Mouse (Mus musculus): ENCODE measurements around the gene Sox1. TPM values are rescaled to one million over a fixed set of nuclear protein-coding genes. Genes with fewer than 3 reads are reported as not detected.

Sox1 gene
- polyA plus RNA-seq, 1 experiment from 2014 or later: 0.51 TPM

GRCm38 (mm10) chr8:12383979-12384890, 10.9 kb upstream of the Sox1 start:
- peaks cover 97% of the 10 kb centered on the region for H3K27me3 ChIP-seq
- H3K4me3 ChIP-seq: peak overlapping the region; percentile 30; the same call in 1 of the 2 replicates
- no peak overlapping the region for H3K9ac ChIP-seq
- H3K36me3 ChIP-seq: no peaks in the 10 kb centered on the region
- no peaks in the 10 kb centered on the region for H3K9me3 ChIP-seq
- peak overlapping the region; percentile 38 for H3K4me2 ChIP-seq (replicated peaks)
- ATAC-seq (ENCODE audit: insufficient number of reproducible peaks, insufficient read depth, low FRiP score, low TSS enrichment): no peak
- no peak overlapping the region for H3K27ac ChIP-seq
- H3K4me1 ChIP-seq: peaks cover 16% of the 10 kb centered on the region
- under 1% methylated on average over 34 of the region's 34 CpGs for WGBS

- Histone ChIP-seq H3K9me3 (no peaks in the 10 kb centered on the region), H3K27ac (no peak overlapping the region)
- no peak for ATAC-seq (ENCODE audit: insufficient number of reproducible peaks, insufficient read depth, low FRiP score, low TSS enrichment)
These were observed 10.0 kb upstream of the Sox1 start for GRCm38 (mm10) chr8:12384996-12385685.

GRCm38 (mm10) chr8:12385686-12386488, 9.2 kb upstream of the Sox1 start:
- WGBS: under 1% methylated on average over 74 of the region's 74 CpGs
- Histone ChIP-seq H3K36me3 (no peaks in the 10 kb centered on the region), H3K27me3 (peaks cover 93% of the 10 kb centered on the region), H3K4me1 (peaks cover 16% of the 10 kb centered on the region), H3K4me2 (replicated peaks) (peak overlapping the region; percentile 38), H3K9ac (no peak overlapping the region; the same call in 1 of the 2 replicates), H3K4me3 (peak overlapping the region; percentile 30), H3K9me3 (no peaks in the 10 kb centered on the region), H3K27ac (no peak overlapping the region)
- ATAC-seq (ENCODE audit: insufficient number of reproducible peaks, insufficient read depth, low FRiP score, low TSS enrichment): no peak

More at GRCm38 (mm10) chr8:12384996-12385685, 10.0 kb upstream of the Sox1 start:
- Histone ChIP-seq H3K36me3 (no peaks in the 10 kb centered on the region), H3K4me2 (replicated peaks) (peak overlapping the region; percentile 38), H3K4me3 (peak overlapping the region; percentile 30), H3K27me3 (peaks cover 94% of the 10 kb centered on the region), H3K4me1 (peaks cover 16% of the 10 kb centered on the region), H3K9ac (no peak overlapping the region)
- WGBS: under 1% methylated on average over 41 of the region's 57 CpGs

- no peak for ATAC-seq (ENCODE audit: insufficient number of reproducible peaks, insufficient read depth, low FRiP score, low TSS enrichment)
- Histone ChIP-seq H3K36me3 (no peaks in the 10 kb centered on the region), H3K4me2 (replicated peaks) (no peak overlapping the region), H3K27ac (no peak overlapping the region), H3K9ac (no peak overlapping the region), H3K9me3 (no peaks in the 10 kb centered on the region), H3K4me1 (peaks cover 16% of the 10 kb centered on the region), H3K27me3 (peaks cover 93% of the 10 kb centered on the region), H3K4me3 (no peak overlapping the region; the same call in 1 of the 2 replicates)
- WGBS: under 1% methylated on average over 32 of the region's 32 CpGs
These were observed 8.4 kb upstream of the Sox1 start for GRCm38 (mm10) chr8:12386530-12387222.

- ATAC-seq (ENCODE audit: insufficient number of reproducible peaks, insufficient read depth, low FRiP score, low TSS enrichment): no peak
- H3K9ac ChIP-seq: no peak overlapping the region
- H3K36me3 ChIP-seq: no peaks in the 10 kb centered on the region
- 1% methylated on average over 13 of the region's 13 CpGs for WGBS
- peaks cover 16% of the 10 kb centered on the region for H3K4me1 ChIP-seq
- H3K4me3 ChIP-seq: peak overlapping the region; percentile 2; the same call in 1 of the 2 replicates
- no peaks in the 10 kb centered on the region for H3K9me3 ChIP-seq
- H3K27me3 ChIP-seq: peaks cover 93% of the 10 kb centered on the region
- H3K27ac ChIP-seq: no peak overlapping the region
- no peak overlapping the region for H3K4me2 ChIP-seq (replicated peaks)
These were observed 7.8 kb upstream of the Sox1 start for GRCm38 (mm10) chr8:12387223-12387860.

- no peak overlapping the region for H3K4me3 ChIP-seq
- H3K36me3 ChIP-seq: no peaks in the 10 kb centered on the region
- H3K9ac ChIP-seq: no peak overlapping the region
- H3K27me3 ChIP-seq: peaks cover 93% of the 10 kb centered on the region
- ATAC-seq (ENCODE audit: insufficient number of reproducible peaks, insufficient read depth, low FRiP score, low TSS enrichment): no peak
- 4% methylated on average over 4 of the region's 4 CpGs for WGBS
- H3K4me1 ChIP-seq: peaks cover 16% of the 10 kb centered on the region
- no peaks in the 10 kb centered on the region for H3K9me3 ChIP-seq
- H3K4me2 ChIP-seq (replicated peaks): no peak overlapping the region
- no peak overlapping the region for H3K27ac ChIP-seq
These were observed 7.2 kb upstream of the Sox1 start for GRCm38 (mm10) chr8:12387901-12388300.

GRCm38 (mm10) chr8:12388390-12389115, 6.5 kb upstream of the Sox1 start:
- Histone ChIP-seq H3K4me2 (replicated peaks) (no peak overlapping the region), H3K36me3 (no peaks in the 10 kb centered on the region), H3K9me3 (no peaks in the 10 kb centered on the region), H3K4me1 (peaks cover 16% of the 10 kb centered on the region), H3K27ac (no peak overlapping the region), H3K4me3 (no peak overlapping the region), H3K27me3 (peaks cover 90% of the 10 kb centered on the region), H3K9ac (no peak overlapping the region)
- ATAC-seq (ENCODE audit: insufficient number of reproducible peaks, insufficient read depth, low FRiP score, low TSS enrichment): no peak
- WGBS: 2% methylated on average over 10 of the region's 10 CpGs

- no peaks in the 10 kb centered on the region for H3K36me3 ChIP-seq
- no peak overlapping the region for H3K4me2 ChIP-seq (replicated peaks)
- WGBS: under 1% methylated on average over 5 of the region's 5 CpGs
- no peak overlapping the region for H3K4me3 ChIP-seq
- H3K27me3 ChIP-seq: peaks cover 90% of the 10 kb centered on the region
- no peak for ATAC-seq (ENCODE audit: insufficient number of reproducible peaks, insufficient read depth, low FRiP score, low TSS enrichment)
- no peak overlapping the region for H3K27ac ChIP-seq
- no peak overlapping the region for H3K9ac ChIP-seq
- no peaks in the 10 kb centered on the region for H3K9me3 ChIP-seq
- H3K4me1 ChIP-seq: peaks cover 16% of the 10 kb centered on the region
These were observed 6.0 kb upstream of the Sox1 start for GRCm38 (mm10) chr8:12389116-12389471.

- 2% methylated on average over 29 of the region's 29 CpGs for WGBS
- no peak overlapping the region for H3K9ac ChIP-seq
- H3K4me2 ChIP-seq (replicated peaks): no peak overlapping the region
- peaks cover 13% of the 10 kb centered on the region for H3K4me1 ChIP-seq
- ATAC-seq (ENCODE audit: insufficient number of reproducible peaks, insufficient read depth, low FRiP score, low TSS enrichment): no peak
- no peak overlapping the region for H3K4me3 ChIP-seq
- H3K27ac ChIP-seq: no peak overlapping the region
- no peaks in the 10 kb centered on the region for H3K36me3 ChIP-seq
- H3K27me3 ChIP-seq: peaks cover 90% of the 10 kb centered on the region
- no peaks in the 10 kb centered on the region for H3K9me3 ChIP-seq
These were observed 5.1 kb upstream of the Sox1 start for GRCm38 (mm10) chr8:12389801-12390639.
